Mouse (Mus musculus) spleen, adult 18-20 months (tissue): ENCODE measurements around the gene Ccdc3.
"Not testable (repeated sequence)": the region's sequence is repeated elsewhere in the genome, so short reads cannot be mapped to it uniquely, and the experiment has no call there.

ENCODE experiments used
- DNase-seq, 2 experiments: peaks; one replicate each; pipeline ENCODE4 v3.0.0; 2022; ENCODE audit warnings: mixed read lengths in 2 of 2

The Ccdc3 gene

DNA sequence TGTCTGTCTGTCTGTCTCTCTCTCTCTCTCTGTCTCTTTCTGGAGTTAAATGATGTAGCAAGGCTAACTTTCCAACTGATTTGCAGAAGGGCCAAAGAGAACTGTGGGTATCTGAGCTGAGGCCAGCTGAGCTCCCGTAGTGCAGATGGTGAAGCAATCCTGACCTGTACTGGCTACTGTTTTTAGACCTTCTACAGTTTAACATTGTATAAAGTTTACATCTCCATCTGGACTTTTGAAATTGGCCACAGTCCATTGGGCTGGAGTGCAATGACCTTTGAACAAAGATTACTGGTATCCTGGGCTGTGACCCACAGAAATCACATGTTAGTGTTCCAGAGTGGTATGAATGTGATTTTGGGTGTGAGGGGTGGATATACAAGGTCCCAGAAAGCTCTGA is 81.6 kb downstream of the Ccdc3 start:
- no peak for DNase-seq

DNA sequence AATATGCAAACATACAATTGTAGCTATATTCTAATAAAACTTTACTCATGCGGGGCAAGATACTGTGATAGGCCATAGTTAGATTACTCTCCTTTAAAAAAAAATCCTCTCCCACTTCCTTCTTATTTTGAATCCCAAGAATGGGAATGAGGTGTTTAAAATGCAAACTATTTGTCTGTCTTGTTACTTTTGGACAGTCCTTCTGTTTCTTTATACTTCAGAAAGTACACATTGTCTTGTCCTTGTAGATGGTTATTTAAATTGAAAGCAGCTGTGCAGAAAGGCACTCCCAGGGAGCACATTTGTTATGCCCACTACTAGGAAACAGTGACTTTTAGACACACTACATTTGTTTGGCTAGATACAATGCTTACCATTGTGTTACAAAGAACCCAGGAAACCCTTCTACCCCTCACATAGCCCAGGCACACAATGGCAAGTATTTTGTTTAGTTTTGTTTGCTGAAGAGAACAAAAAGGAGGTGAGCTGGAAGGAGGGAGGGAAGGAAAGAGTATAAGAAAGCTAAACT is 82.3 kb downstream of the Ccdc3 start:
- DNase-seq = no peak

DNA sequence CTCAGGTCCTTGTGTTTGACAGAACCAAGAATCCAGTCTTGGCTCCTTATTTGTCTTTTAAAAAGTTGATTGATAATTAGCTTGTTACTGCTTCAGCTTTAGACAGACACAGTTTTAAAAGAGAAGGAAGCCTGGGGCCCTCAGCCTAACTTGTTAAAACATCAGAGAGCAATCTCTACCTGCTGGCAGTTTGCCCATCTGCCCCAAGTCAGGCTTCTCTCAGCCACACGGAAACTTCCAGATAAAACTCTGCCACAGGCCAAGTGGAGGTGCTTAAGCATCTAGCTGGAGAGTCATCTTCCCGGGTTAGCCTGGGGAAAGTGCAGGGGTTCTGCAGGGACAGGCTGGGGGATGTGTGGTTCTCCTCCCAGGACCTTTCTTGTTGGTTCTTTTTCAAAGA is 85.0 kb downstream of the Ccdc3 start:
- DNase-seq = no peak

DNA sequence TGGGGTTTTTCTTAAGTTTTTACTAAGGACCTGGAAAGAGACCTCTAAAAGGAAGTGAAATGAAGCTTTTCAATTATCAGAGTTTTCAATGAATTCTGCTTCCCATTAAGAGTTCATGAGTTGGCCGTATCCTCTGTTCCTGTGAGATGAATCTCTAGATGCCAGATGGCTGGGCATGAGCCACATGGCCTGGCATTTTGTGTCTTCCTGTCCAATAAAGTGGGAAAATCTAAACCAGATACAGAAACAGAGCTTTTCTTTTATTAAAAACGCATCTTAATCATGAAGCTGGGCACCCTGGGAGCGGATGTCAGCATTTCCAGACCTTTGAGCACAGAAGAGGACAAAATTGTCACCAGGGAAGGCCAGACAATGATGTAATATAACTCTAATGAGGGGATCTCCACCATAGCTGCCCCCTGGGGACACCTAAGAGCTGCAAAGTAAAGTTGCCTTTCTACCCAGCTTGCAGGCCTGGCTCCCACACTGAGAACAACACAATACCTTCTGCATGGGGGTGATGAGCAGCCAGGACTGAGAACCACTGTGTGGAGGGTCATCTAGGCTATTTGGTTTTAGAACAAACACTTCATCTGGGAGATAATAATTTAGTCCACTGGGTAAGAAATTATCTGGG is 99.4 kb downstream of the Ccdc3 start:
- no peak for DNase-seq

DNA sequence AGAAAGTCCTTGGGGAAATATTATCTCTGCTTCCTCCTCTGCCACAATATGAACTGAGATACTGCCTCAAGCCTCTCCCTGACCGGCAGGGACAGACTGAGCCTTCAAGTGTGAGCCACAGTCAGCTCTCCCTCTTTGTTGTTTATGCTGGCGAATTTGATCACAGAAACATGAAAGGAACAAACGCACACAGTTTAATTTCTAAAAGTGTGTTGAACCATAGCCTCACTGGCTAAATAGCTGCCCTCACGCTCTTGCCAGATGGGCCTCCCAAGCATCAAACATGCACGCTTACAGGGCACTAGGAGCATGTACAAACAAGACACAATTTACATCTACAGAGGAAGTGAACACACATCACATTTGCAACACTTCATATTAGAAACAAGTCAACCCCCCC is 100.3 kb downstream of the Ccdc3 start:
- DNase-seq = no peak

DNA sequence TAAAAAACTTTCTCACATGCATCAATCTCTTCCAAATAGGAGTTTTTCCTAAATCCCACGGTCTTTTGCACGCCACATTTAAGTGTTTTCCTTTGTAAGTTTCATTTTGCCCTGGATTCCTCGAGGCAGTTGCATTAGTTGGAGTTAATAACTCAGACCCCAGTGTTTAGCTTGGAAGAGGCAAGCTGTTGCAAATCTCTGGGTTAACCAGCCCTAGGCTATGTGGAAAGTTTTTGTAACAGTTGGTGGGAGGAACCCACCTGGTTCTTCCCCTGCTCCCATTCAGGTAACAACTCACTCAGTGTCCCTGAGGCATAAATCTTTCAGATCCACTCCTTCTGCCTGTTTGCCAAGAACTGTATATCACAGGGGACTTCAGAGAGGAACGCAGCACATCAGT is 101.9 kb downstream of the Ccdc3 start:
- no peak for DNase-seq

DNA sequence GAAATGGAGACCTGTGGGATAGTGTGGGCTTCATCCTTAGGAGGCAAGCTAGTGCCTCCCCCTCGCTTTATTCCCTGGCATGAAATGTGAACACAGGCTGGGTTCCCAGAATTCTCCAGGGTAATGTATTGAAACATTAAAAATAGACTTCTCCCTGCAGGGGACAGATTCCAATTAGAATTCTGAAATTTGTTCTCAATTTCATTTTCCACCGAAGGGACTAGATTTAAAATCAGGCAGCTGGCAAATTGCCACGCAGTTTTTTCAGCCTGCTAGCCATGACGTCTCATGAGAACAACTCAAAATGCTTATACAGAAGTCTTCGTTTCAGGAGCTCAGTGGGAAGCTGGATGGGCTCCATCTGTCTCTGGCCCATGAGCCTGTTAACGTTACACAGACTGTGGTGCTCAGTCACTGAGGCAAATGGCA is 103.9 kb downstream of the Ccdc3 start:
- DNase-seq = no peak

DNA sequence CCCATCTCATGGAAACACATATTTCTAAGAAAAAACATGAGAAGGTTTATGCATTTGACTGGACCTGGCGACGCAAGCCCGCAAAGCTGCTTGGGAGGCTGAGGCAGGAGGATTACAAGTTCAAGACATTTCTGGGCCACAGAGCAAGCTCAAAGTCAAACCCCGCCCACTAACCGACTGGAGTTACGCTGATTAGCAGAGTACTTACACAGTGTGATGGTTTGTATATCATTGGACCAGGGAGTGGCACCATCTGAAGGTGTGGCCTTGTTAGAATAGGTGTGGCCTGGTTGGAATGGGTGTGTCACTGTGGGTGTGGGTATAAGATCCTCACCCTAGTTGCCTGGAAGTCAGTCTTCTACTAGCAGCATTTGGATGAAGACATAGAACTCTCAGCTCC is 111.6 kb downstream of the Ccdc3 start:
- DNase-seq = not testable (repeated sequence)

DNA sequence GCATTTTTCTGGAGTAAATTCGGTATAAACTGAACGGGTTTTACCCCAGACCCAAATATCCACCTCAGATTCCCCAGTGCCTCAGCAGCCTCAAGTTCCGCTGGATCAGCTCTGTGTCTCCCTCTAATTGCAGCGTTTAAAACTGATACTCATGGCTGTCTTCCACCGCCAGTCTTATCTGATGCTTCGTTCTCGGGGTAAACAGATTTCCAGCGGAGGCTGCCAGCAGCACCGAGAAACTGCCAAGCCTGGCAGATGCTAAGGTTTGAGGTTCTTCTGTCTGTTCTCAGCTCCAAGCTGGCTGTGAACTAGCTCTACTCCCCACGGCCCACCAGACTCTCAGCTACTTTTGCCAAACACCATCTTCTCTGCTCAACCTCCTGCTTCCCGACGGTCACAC is 112.4 kb downstream of the Ccdc3 start:
- DNase-seq = no peak

DNA sequence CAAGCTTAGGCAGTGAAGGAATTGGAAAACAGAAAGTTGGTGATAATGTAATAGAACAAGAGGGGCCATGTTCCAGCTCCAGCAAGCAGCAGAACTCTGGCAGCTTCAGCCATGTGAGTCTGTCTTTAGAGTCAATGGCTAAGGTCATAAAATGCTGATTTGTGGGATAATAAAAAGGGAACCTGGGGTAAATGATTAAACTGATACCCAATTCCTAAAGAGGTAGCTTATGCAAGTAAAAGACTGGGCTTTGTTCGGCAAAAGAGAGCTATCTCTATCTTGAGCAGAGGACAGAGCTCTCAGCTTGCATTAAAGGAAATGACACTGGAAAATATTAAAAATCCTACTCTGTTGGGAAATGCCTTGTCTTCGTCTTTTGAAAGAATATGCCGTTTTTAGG is 120.7 kb downstream of the Ccdc3 start:
- no peak for DNase-seq

DNA sequence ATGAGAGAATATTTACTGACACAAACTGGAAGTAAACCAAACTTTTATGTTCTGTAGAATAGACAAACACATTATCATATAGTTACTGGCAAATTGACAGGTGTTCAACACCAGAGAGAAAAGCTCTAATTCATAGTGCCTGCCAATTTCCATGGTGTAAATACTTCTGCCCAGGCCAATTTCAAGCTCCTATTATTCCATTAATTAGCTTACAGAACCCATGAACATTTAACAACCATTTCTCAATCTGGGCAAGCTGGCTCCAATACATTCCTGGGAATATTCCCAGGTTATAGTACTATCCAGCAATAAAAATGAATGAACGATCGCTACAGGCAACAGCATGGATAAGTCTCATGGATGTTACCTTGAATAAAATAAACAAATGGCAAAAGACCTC is 124.7 kb downstream of the Ccdc3 start:
- DNase-seq = no peak

DNA sequence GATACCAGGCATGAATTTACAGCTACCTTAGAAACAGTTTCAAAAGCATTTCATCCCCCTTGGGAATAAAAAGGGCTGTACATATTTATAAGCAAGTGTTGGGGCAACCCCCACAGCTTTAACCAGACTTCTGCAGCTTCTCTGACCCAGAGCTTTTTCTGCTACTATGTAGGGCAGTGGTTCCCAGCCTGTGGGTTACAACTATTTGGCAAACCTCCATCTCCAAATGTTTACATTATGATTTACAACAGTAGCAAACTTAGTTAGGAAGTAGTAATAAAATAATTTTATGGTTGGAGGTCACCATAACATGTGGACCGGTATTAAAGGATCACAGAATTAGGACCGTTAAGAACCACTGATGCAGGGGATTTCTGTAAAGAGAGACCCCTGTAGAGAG is 130.4 kb downstream of the Ccdc3 start:
- DNase-seq = no peak
